Mouse (Mus musculus): ENCODE data around the gene Sgsh. TPM values are rescaled to one million over a fixed set of nuclear protein-coding genes. Genes with fewer than 3 reads are reported as not detected.

Sgsh gene
- 7.4 and 7.5 TPM in 2 replicates for polyA plus RNA-seq (2015; fragmentation: Nextera tagmentation; extraction: Ambion mirVana)

GRCm38 (mm10) chr11:119355443-119356385, at the start of gene Sgsh, which contains the start of gene Slc26a11:
TSS of gene Sgsh (minus strand) at chr11:119355536.
TSS of gene Slc26a11 (plus strand) at chr11:119355557.

GRCm38 (mm10) chr11:119392800-119393482, 37.6 kb upstream of the Sgsh start, which contains the start of gene Rnf213:
TSS of gene Rnf213 (plus strand) at chr11:119393100.

GRCm38 (mm10) chr11:119307658-119307867, 47.8 kb downstream of the Sgsh start, which contains the start of gene Card14:
TSS of gene Card14 (plus strand) at chr11:119307768.

GRCm38 (mm10) chr11:119299391-119300245, 55.7 kb downstream of the Sgsh start, which contains the start of gene Eif4a3:
TSS of gene Eif4a3 (minus strand) at chr11:119300089.

MicroRNAs within 50 kb of the gene (microRNA counts, 519-probe panel; counts per million panel counts)
- microRNA mmu-miR-1932, result 40.5 counts per million

Small RNA genes lying within 50 kb of the gene (microRNA-seq; reads per million reads assigned to microRNA genes)
- gene Mir1932, result not detected

Other genes starting within 250 kb of the Sgsh start
- gene Tbc1d16, start 127.0 kb downstream of the Sgsh start, polyA plus RNA-seq (2015; fragmentation: Nextera tagmentation; extraction: Ambion mirVana), result 32.0 and 38.5 TPM in 2 replicates
- gene Ccdc40, start 127.0 kb downstream of the Sgsh start, polyA plus RNA-seq (2015; fragmentation: Nextera tagmentation; extraction: Ambion mirVana), result 7.6 and 8.6 TPM in 2 replicates
- gene Gaa, start 87.6 kb downstream of the Sgsh start, polyA plus RNA-seq (2015; fragmentation: Nextera tagmentation; extraction: Ambion mirVana), result 128 and 138 TPM in 2 replicates
- 216 and 222 TPM in 2 replicates for gene Eif4a3, start 55.4 kb downstream of the Sgsh start, polyA plus RNA-seq (2015; fragmentation: Nextera tagmentation; extraction: Ambion mirVana)
- gene Card14, start 47.8 kb downstream of the Sgsh start, polyA plus RNA-seq (2015; fragmentation: Nextera tagmentation; extraction: Ambion mirVana), result 0.87 and 1.4 TPM in 2 replicates
- 8.2 and 8.5 TPM in 2 replicates for gene Slc26a11, start within 50 bp of the Sgsh start, polyA plus RNA-seq (2015; fragmentation: Nextera tagmentation; extraction: Ambion mirVana)
- gene Rnf213, start 37.6 kb upstream of the Sgsh start, polyA plus RNA-seq (2015; fragmentation: Nextera tagmentation; extraction: Ambion mirVana), result 2.0 and 2.2 TPM in 2 replicates
- gene Endov, start 135.8 kb upstream of the Sgsh start, polyA plus RNA-seq (2015; fragmentation: Nextera tagmentation; extraction: Ambion mirVana), result 11.7 and 15.1 TPM in 2 replicates
- 20.3 and 24.8 TPM in 2 replicates for gene Nptx1, start 192.2 kb upstream of the Sgsh start, polyA plus RNA-seq (2015; fragmentation: Nextera tagmentation; extraction: Ambion mirVana)
- gene Rptor, start 247.4 kb upstream of the Sgsh start, polyA plus RNA-seq (2015; fragmentation: Nextera tagmentation; extraction: Ambion mirVana), result 10.8 and 11.3 TPM in 2 replicates